Mouse (Mus musculus) liver, adult (tissue): ENCODE measurements around the gene Prkcq.

Source experiments
- GATA4 ChIP-seq: IDR thresholded peaks from 2 replicates; pipeline ENCODE4 v1.6.1; 2014; ENCODE audit warnings: mild to moderate bottlenecking, low read length; ENCODE audit not compliant: insufficient replicate concordance

The Prkcq gene

GRCm38 (mm10) chr2:11338931-11339839 is 167.3 kb downstream of the Prkcq start:
- TF ChIP-seq GATA4: no peak

GRCm38 (mm10) chr2:11344691-11345090 is 172.8 kb downstream of the Prkcq start:
- TF ChIP-seq GATA4: no peak

GRCm38 (mm10) chr2:11347791-11348190 is 175.9 kb downstream of the Prkcq start:
- TF ChIP-seq GATA4: no peak
